ENCODE assay signal across 14 mouse cellular contexts in genomic region chr2:18285175-18285574, GRCm38 (mm10).
DNase-seq lines count a peak whose midpoint lies in the region; ATAC-seq and TF ChIP-seq lines count a peak whose summit lies in the region.
"Had no signal": no experiment of that assay in that cellular context is flagged by ENCODE, and none has a peak within 500 bp of the region (broad histone marks: within the 10 kb centered on the region; RNA-seq: fewer than 3 reads in every experiment).

No protein-coding gene starts in this region.

- no peak overlapping the region for H3K27ac ChIP-seq in layer of hippocampus, adult 2 months
- H3K27ac ChIP-seq: heart, embryonic 15.5 days; limb, embryonic 15.5 days; midbrain, embryonic 13.5 days had no signal

- no peak overlapping the region for H3K4me3 ChIP-seq in layer of hippocampus, adult 2 months
- H3K4me3 ChIP-seq: heart, embryonic 15.5 days; limb, embryonic 15.5 days; midbrain, embryonic 13.5 days had no signal

- 0 out of 2 replicates have a peak, but pooled peaks have one; percentile 36 for ATAC-seq in common myeloid progenitor, adult 5-6 weeks (replicated peaks; ENCODE audit: low read depth, poor library complexity, severe bottlenecking)
- ATAC-seq: forebrain, embryonic 16.5 days; midbrain, embryonic 13.5 days had no signal

- no peak for DNase-seq in layer of hippocampus, adult 2 months (ENCODE audit: low spot score in 2 of 2)
- no peak for DNase-seq in layer of hippocampus, postnatal 14 days (ENCODE audit: low spot score in 2 of 2)
- peak; percentile 1 for DNase-seq in 3134 (ENCODE audit: extremely low read depth, insufficient read length, low spot score)
- DNase-seq in A20 (ENCODE audit: low read depth, low spot score) = peak; percentile 24
- no peak for DNase-seq in gastrocnemius, postnatal 25 days
- DNase-seq in gastrocnemius, postnatal 10 days = no peak
- DNase-seq: cerebellum, adult 2 months; embryo, embryonic 11 days; kidney, adult 18-20 months had no signal

- TF ChIP-seq CTCF in layer of hippocampus, adult 2 months (conservative IDR thresholded peaks at IDR 0.05) = peak; percentile 49

Comparison
In these comparisons a context has a peak if more than half of its experiments do, and no peak if none do; other contexts are left out.
1. DNase-seq: peak in 3134 (single experiment) and A20 (single experiment); none in layer of hippocampus, adult 2 months (0 of 2), layer of hippocampus, postnatal 14 days (0 of 2), gastrocnemius, postnatal 25 days (single experiment) and gastrocnemius, postnatal 10 days (single experiment).